Mouse (Mus musculus) spleen, adult 2 months (tissue): Measurements from ENCODE around the gene Prss44. TPM values are rescaled to one million over a fixed set of nuclear protein-coding genes. Genes with fewer than 3 reads are reported as not detected.

Experiments used
- DNase-seq, 2 experiments: peaks; one replicate each; pipeline versions ENCODE4 v3.0.0 to v3.0.0-alpha.2; 2012 to 2021; ENCODE audit warnings: low spot score in 2 of 2, low read depth in 1 of 2
- H3K27ac ChIP-seq: fragments of 200-500 bp; 2 replicates; pipeline ENCODE4 v1.5.1; 2012; ENCODE audit warnings: low read length, inconsistent platforms; ENCODE audit not compliant: insufficient read depth
- H3K27me3 ChIP-seq: fragments of 200-500 bp; 2 replicates; pipeline ENCODE4 v1.6.1; 2012; ENCODE audit warnings: mild to moderate bottlenecking, moderate library complexity, low read length, inconsistent platforms; ENCODE audit not compliant: control insufficient read depth, insufficient read depth
- H3K36me3 ChIP-seq: fragments of 200-500 bp; 2 replicates; pipeline ENCODE4 v1.6.1; 2012; ENCODE audit warnings: mild to moderate bottlenecking, low read length, inconsistent platforms; ENCODE audit not compliant: control insufficient read depth, insufficient read depth
- H3K4me1 ChIP-seq: fragments of 200-500 bp; 2 replicates; pipeline ENCODE4 v1.6.1; 2011; ENCODE audit warnings: inconsistent platforms; ENCODE audit not compliant: control insufficient read depth, insufficient read depth, insufficient read length
- H3K4me3 ChIP-seq: fragments of 200-500 bp; 2 replicates; pipeline ENCODE4 v1.5.1; 2011; ENCODE audit warnings: mild to moderate bottlenecking, inconsistent platforms; ENCODE audit not compliant: insufficient read depth, insufficient read length; ENCODE audit errors: extremely low read depth
- CTCF ChIP-seq: fragments of 200-500 bp; IDR thresholded peaks from 2 replicates; pipeline ENCODE4 v1.5.1; 2011; ENCODE audit warnings: mild to moderate bottlenecking, inconsistent platforms; ENCODE audit not compliant: insufficient read depth, insufficient read length, insufficient replicate concordance; ENCODE audit errors: extremely low read depth
- POLR2A ChIP-seq: fragments of 200-500 bp; IDR thresholded peaks from 2 replicates; pipeline ENCODE4 v1.6.1; 2011; ENCODE audit warnings: low read depth, low read length, inconsistent platforms
- WGBS: fragments of 180-500 bp; shearing (Covaris S2); methylation state at CpG from one replicate; pipeline ENCODE4 v1.1.7; 2018; 5-methylcytosine and 5-hydroxymethylcytosine counted together
- polyA plus RNA-seq: library from polyadenylated mRNA; depleted of rRNA; stranded (reverse); fragments of >200 nt; gene quantifications from 2 replicates; pipeline ENCODE4 v1.2.3, GENCODE M21; 2012

Prss44 gene
- polyA plus RNA-seq, 1 experiment: not detected

- no peak for DNase-seq
- Histone ChIP-seq H3K27me3 (peaks cover 3% of the 10 kb centered on the region; the same call in 1 of the 2 replicates), H3K27ac (no peak overlapping the region), H3K36me3 (no peaks in the 10 kb centered on the region), H3K4me3 (no peak overlapping the region), H3K4me1 (peaks cover 3% of the 10 kb centered on the region)
- TF ChIP-seq POLR2A (no peak), CTCF (no peak)
- WGBS: 71% methylated on average over 5 of the region's 5 CpGs
Observed at GRCm38 (mm10) chr9:110779242-110779913, 34.4 kb upstream of the Prss44 start.

GRCm38 (mm10) chr9:110781256-110781721 is 32.5 kb upstream of the Prss44 start:
- whole genome bisulfite sequencing: under 1% methylated on average over 43 of the region's 43 CpGs
- peak overlapping the region; percentile 33; the same call in 1 of the 2 replicates for H3K27ac ChIP-seq
- H3K4me1 ChIP-seq: peaks cover 3% of the 10 kb centered on the region
- TF ChIP-seq POLR2A: no peak
- peak; percentile 95 for TF ChIP-seq CTCF
- H3K36me3 ChIP-seq: no peaks in the 10 kb centered on the region
- H3K4me3 ChIP-seq: peak overlapping the region; percentile 46
- H3K27me3 ChIP-seq: peaks cover 3% of the 10 kb centered on the region; the same call in 1 of the 2 replicates
- DNase-seq: peak; percentile 57 to 86

GRCm38 (mm10) chr9:110781731-110782130 is 32.1 kb upstream of the Prss44 start:
- TF ChIP-seq POLR2A: no peak
- DNase-seq: peak in 1 of 2 experiments; percentile 28
- H3K4me3 ChIP-seq: peak overlapping the region; percentile 46; the same call in 1 of the 2 replicates
- peaks cover 3% of the 10 kb centered on the region for H3K4me1 ChIP-seq
- no peaks in the 10 kb centered on the region for H3K36me3 ChIP-seq
- H3K27ac ChIP-seq: peak overlapping the region; percentile 33; the same call in 1 of the 2 replicates
- whole genome bisulfite sequencing: 7% methylated on average over 23 of the region's 23 CpGs
- H3K27me3 ChIP-seq: peaks cover 3% of the 10 kb centered on the region; the same call in 1 of the 2 replicates

GRCm38 (mm10) chr9:110783611-110784010 is 30.2 kb upstream of the Prss44 start:
- H3K4me3 ChIP-seq: no peak overlapping the region
- no peak for DNase-seq
- peaks cover 3% of the 10 kb centered on the region for H3K4me1 ChIP-seq
- TF ChIP-seq CTCF (no peak), POLR2A (no peak)
- 40% methylated on average over 1 of the region's 1 CpGs for WGBS
- H3K27ac ChIP-seq: no peak overlapping the region
- no peaks in the 10 kb centered on the region for H3K36me3 ChIP-seq
- H3K27me3 ChIP-seq: peaks cover 3% of the 10 kb centered on the region; the same call in 1 of the 2 replicates

GRCm38 (mm10) chr9:110788169-110788568 is 25.6 kb upstream of the Prss44 start:
- DNase-seq: no peak
- Histone ChIP-seq H3K36me3 (no peaks in the 10 kb centered on the region), H3K4me3 (no peak overlapping the region), H3K27me3 (no peaks in the 10 kb centered on the region), H3K27ac (no peak overlapping the region), H3K4me1 (no peaks in the 10 kb centered on the region)
- 79% methylated on average over 3 of the region's 3 CpGs for WGBS
- TF ChIP-seq CTCF: no peak
- no peak for TF ChIP-seq POLR2A

GRCm38 (mm10) chr9:110790462-110790861 is 23.3 kb upstream of the Prss44 start:
- Histone ChIP-seq H3K4me3 (no peak overlapping the region), H3K27me3 (no peaks in the 10 kb centered on the region), H3K4me1 (no peaks in the 10 kb centered on the region), H3K36me3 (no peaks in the 10 kb centered on the region), H3K27ac (no peak overlapping the region)
- TF ChIP-seq POLR2A (no peak), CTCF (no peak)
- 71% methylated on average over 4 of the region's 4 CpGs for WGBS
- no peak for DNase-seq

GRCm38 (mm10) chr9:110797013-110797412 is 16.8 kb upstream of the Prss44 start:
- no peak overlapping the region for H3K27ac ChIP-seq
- no peaks in the 10 kb centered on the region for H3K4me1 ChIP-seq
- H3K36me3 ChIP-seq: no peaks in the 10 kb centered on the region
- no peaks in the 10 kb centered on the region for H3K27me3 ChIP-seq
- DNase-seq: no peak
- 70% methylated on average over 10 of the region's 10 CpGs for WGBS
- TF ChIP-seq POLR2A (no peak), CTCF (no peak)
- H3K4me3 ChIP-seq: no peak overlapping the region
